Mouse (Mus musculus) cerebellum, adult 2 months (tissue): ENCODE results near the gene Efnb2.

Source experiments
- CTCF ChIP-seq: fragments of 200-500 bp; IDR thresholded peaks from 2 replicates; pipeline ENCODE4 v1.5.1; 2011; ENCODE audit warnings: low read depth, mild to moderate bottlenecking, control low read depth, low read length, moderate library complexity, borderline replicate concordance; ENCODE audit not compliant: insufficient read depth
- POLR2A ChIP-seq: fragments of 200-500 bp; IDR thresholded peaks from 2 replicates; pipeline ENCODE4 v1.6.1; 2011; ENCODE audit warnings: low read length, control low read depth, borderline replicate concordance; ENCODE audit not compliant: insufficient read depth

DNA sequence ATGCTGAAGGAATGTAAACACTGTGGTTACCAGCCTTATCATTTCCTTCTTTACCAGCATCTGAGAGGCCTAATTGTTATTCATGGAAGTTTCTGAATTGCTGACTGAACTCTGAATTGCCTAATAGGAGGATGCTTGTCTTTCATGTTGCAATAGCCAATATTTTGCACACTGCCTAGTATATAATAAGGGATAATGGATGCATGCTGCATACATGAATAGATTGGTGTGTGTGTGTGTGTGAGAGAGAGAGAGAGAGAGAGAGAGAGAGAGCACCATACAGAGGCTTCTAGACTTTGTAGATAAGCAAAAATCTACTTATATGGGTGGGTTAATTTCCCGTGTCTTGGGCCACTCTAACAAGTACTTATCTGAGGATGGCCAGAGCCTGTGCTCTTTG lies 47.2 kb downstream of the Efnb2 start:
- TF ChIP-seq POLR2A (no peak), CTCF (no peak)
